Mouse (Mus musculus): ENCODE data around the gene Sbf2.
"Not testable (repeated sequence)": the region's sequence is repeated elsewhere in the genome, so short reads cannot be mapped to it uniquely, and the experiment has no call there.

Gene Sbf2

GRCm38 (mm10) chr7:110614133-110615063 lies at the start of gene Sbf2:
Sbf2 (minus strand) TSS chr7:110614922.
- DNase-seq, result peak; percentile 91

- DNase-seq, result no peak
These were observed 43.7 kb upstream of the Sbf2 start for GRCm38 (mm10) chr7:110658378-110658928.

GRCm38 (mm10) chr7:110655966-110656365 lies 41.2 kb upstream of the Sbf2 start:
- no peak for DNase-seq

- no peak for DNase-seq
These were observed 40.5 kb upstream of the Sbf2 start for GRCm38 (mm10) chr7:110655230-110655629.

- no peak for DNase-seq
These were observed 36.4 kb upstream of the Sbf2 start for GRCm38 (mm10) chr7:110651091-110651490.

GRCm38 (mm10) chr7:110650491-110650890 lies 35.8 kb upstream of the Sbf2 start:
- no peak for DNase-seq

GRCm38 (mm10) chr7:110649133-110649987 lies 34.6 kb upstream of the Sbf2 start:
- DNase-seq, result no peak

GRCm38 (mm10) chr7:110648455-110649085 lies 33.8 kb upstream of the Sbf2 start:
- no peak for DNase-seq

GRCm38 (mm10) chr7:110647559-110648454 lies 33.1 kb upstream of the Sbf2 start:
- no peak for DNase-seq

GRCm38 (mm10) chr7:110646611-110647407 lies 32.1 kb upstream of the Sbf2 start:
- no peak for DNase-seq

- no peak for DNase-seq
These were observed 31.1 kb upstream of the Sbf2 start for GRCm38 (mm10) chr7:110645859-110646258.

- peak; percentile 86 for DNase-seq
These were observed 30.6 kb upstream of the Sbf2 start for GRCm38 (mm10) chr7:110645311-110645710.

- DNase-seq, result not testable (repeated sequence)
These were observed 25.2 kb upstream of the Sbf2 start for GRCm38 (mm10) chr7:110639958-110640357.

- no peak for DNase-seq
These were observed 24.7 kb upstream of the Sbf2 start for GRCm38 (mm10) chr7:110639291-110639915.

- DNase-seq, result peak; percentile 51
These were observed 23.8 kb upstream of the Sbf2 start for GRCm38 (mm10) chr7:110638305-110639110.

- DNase-seq, result no peak
These were observed 21.8 kb upstream of the Sbf2 start for GRCm38 (mm10) chr7:110636559-110636958.

GRCm38 (mm10) chr7:110635929-110636328 lies 21.2 kb upstream of the Sbf2 start:
- no peak for DNase-seq

- no peak for DNase-seq
These were observed 16.6 kb upstream of the Sbf2 start for GRCm38 (mm10) chr7:110631136-110631888.
